Mouse (Mus musculus) midbrain, embryonic 10.5 days (tissue): ENCODE measurements around the gene Olfr1098. TPM values are rescaled to one million over a fixed set of nuclear protein-coding genes. Genes with fewer than 3 reads are reported as not detected.

Source experiments
- DNase-seq: peaks from one replicate; pipeline ENCODE4 v3.0.0-alpha.2; 2017; ENCODE audit warnings: low spot score
- H3K27ac ChIP-seq: fragments of 300-500 bp; sonication (generic); replicated peaks from 2 replicates; pipeline ENCODE4 v1.5.1; 2016; ENCODE audit warnings: mild to moderate bottlenecking
- H3K27me3 ChIP-seq: fragments of 300-500 bp; sonication (generic); 2 replicates; pipeline ENCODE4 v1.6.1; 2016; ENCODE audit warnings: low read depth, mild to moderate bottlenecking; ENCODE audit not compliant: poor library complexity, severe bottlenecking
- H3K36me3 ChIP-seq: fragments of 300-500 bp; sonication (generic); 2 replicates; pipeline ENCODE4 v1.6.1; 2016; ENCODE audit warnings: mild to moderate bottlenecking, moderate library complexity
- H3K4me1 ChIP-seq: fragments of 300-500 bp; sonication (generic); 2 replicates; pipeline ENCODE4 v1.6.1; 2016
- H3K4me3 ChIP-seq: fragments of 300-500 bp; sonication (generic); 2 replicates; pipeline ENCODE4 v1.5.1; 2016; ENCODE audit warnings: mild to moderate bottlenecking, moderate library complexity
- H3K9me3 ChIP-seq: fragments of 300-500 bp; sonication (generic); replicated peaks from 2 replicates; pipeline ENCODE4 v1.6.1; 2016; ENCODE audit warnings: mild to moderate bottlenecking
- WGBS: fragments of 180-500 bp; shearing (Covaris S2); methylation state at CpG from one replicate; pipeline ENCODE4 v1.1.7; 2016; 5-methylcytosine and 5-hydroxymethylcytosine counted together
- polyA plus RNA-seq: library from polyadenylated mRNA; unstranded; fragments of >200 nt; fragmentation: Nextera tagmentation; extraction: Ambion mirVana; gene quantifications from 2 replicates; pipeline ENCODE4 v1.2.1, GENCODE M21; 2016

Gene Olfr1098
- polyA plus RNA-seq, result not detected in 2 replicates

- H3K4me1 ChIP-seq, result no peaks in the 10 kb centered on the region
- H3K36me3 ChIP-seq, result no peaks in the 10 kb centered on the region
- no peak for DNase-seq
- H3K27me3 ChIP-seq, result no peaks in the 10 kb centered on the region
- WGBS, result 91% methylated on average over 1 of the region's 1 CpGs
- no peak within 1 kb of the TSS for H3K4me3 ChIP-seq
- no peaks in the 10 kb centered on the region for H3K9me3 ChIP-seq
- no peak within 1 kb of the TSS for H3K27ac ChIP-seq
Observed at GRCm38 (mm10) chr2:86924445-86924844, at the start of gene Olfr1098. TSS of gene Olfr1098 (minus strand) at chr2:86924545.

GRCm38 (mm10) chr2:86960593-86960992 lies 36.2 kb upstream of the Olfr1098 start, which contains the start of gene Olfr1099:
TSS of gene Olfr1099 (minus strand) at chr2:86960693.
- WGBS, result 91% methylated on average over 1 of the region's 1 CpGs
- DNase-seq, result no peak
- Histone ChIP-seq H3K27me3 (no peaks in the 10 kb centered on the region), H3K4me3 (no peak within 1 kb of the TSS), H3K27ac (no peak within 1 kb of the TSS), H3K36me3 (no peaks in the 10 kb centered on the region), H3K4me1 (no peaks in the 10 kb centered on the region), H3K9me3 (no peaks in the 10 kb centered on the region)

GRCm38 (mm10) chr2:86926557-86926956 lies 2.2 kb upstream of the Olfr1098 start:
- no peaks in the 10 kb centered on the region for H3K9me3 ChIP-seq
- no peak overlapping the region for H3K4me3 ChIP-seq
- no peak for DNase-seq
- H3K27ac ChIP-seq, result no peak overlapping the region
- no peaks in the 10 kb centered on the region for H3K4me1 ChIP-seq
- no peaks in the 10 kb centered on the region for H3K27me3 ChIP-seq
- H3K36me3 ChIP-seq, result no peaks in the 10 kb centered on the region

GRCm38 (mm10) chr2:86905647-86906046 lies 18.7 kb downstream of the Olfr1098 start:
- Histone ChIP-seq H3K4me1 (no peaks in the 10 kb centered on the region), H3K9me3 (no peaks in the 10 kb centered on the region), H3K36me3 (no peaks in the 10 kb centered on the region), H3K27me3 (no peaks in the 10 kb centered on the region), H3K27ac (no peak overlapping the region), H3K4me3 (no peak overlapping the region)
- no peak for DNase-seq
- 82% methylated on average over 2 of the region's 2 CpGs for WGBS

GRCm38 (mm10) chr2:86892116-86892515 lies 32.2 kb downstream of the Olfr1098 start, which contains the start of gene Olfr1097:
TSS of gene Olfr1097 (minus strand) at chr2:86892216.
- WGBS, result 93% methylated on average over 1 of the region's 1 CpGs
- Histone ChIP-seq H3K36me3 (no peaks in the 10 kb centered on the region), H3K27ac (no peak within 1 kb of the TSS), H3K9me3 (no peaks in the 10 kb centered on the region), H3K4me1 (no peaks in the 10 kb centered on the region), H3K27me3 (no peaks in the 10 kb centered on the region), H3K4me3 (no peak within 1 kb of the TSS)
- no peak for DNase-seq

GRCm38 (mm10) chr2:86874702-86875101 lies 49.6 kb downstream of the Olfr1098 start, which contains the start of gene Gm13723:
TSS of gene Gm13723 (minus strand) at chr2:86874802.
- no peak for DNase-seq
- Histone ChIP-seq H3K4me3 (no peak within 1 kb of the TSS), H3K4me1 (no peaks in the 10 kb centered on the region), H3K27me3 (no peaks in the 10 kb centered on the region), H3K9me3 (no peaks in the 10 kb centered on the region), H3K36me3 (no peaks in the 10 kb centered on the region), H3K27ac (no peak within 1 kb of the TSS)
- 85% methylated on average over 1 of the region's 1 CpGs for WGBS

Other genes with a start within 250 kb of the Olfr1098 start
- gene Olfr1086, start 244.5 kb downstream of the Olfr1098 start, polyA plus RNA-seq, result not detected in 2 replicates
- gene Olfr1087, start 226.2 kb downstream of the Olfr1098 start, polyA plus RNA-seq, result not detected in 2 replicates
- gene Olfr1089, start 190.8 kb downstream of the Olfr1098 start, polyA plus RNA-seq, result not detected in 2 replicates
- gene Olfr1090, start 165.6 kb downstream of the Olfr1098 start, polyA plus RNA-seq, result not detected in 2 replicates
- not detected in 2 replicates for gene Olfr1093, start 142.1 kb downstream of the Olfr1098 start, polyA plus RNA-seq
- gene Olfr141, start 114.5 kb downstream of the Olfr1098 start, polyA plus RNA-seq, result not detected in 2 replicates
- gene Olfr1094, start 99.9 kb downstream of the Olfr1098 start, polyA plus RNA-seq, result not detected in 2 replicates
- gene Olfr1095, start 72.8 kb downstream of the Olfr1098 start, polyA plus RNA-seq, result not detected in 2 replicates
- gene Gm13723, start 49.7 kb downstream of the Olfr1098 start, polyA plus RNA-seq, result not detected in 2 replicates
- not detected in 2 replicates for gene Olfr1097, start 32.3 kb downstream of the Olfr1098 start, polyA plus RNA-seq
- gene Olfr1099, start 36.1 kb upstream of the Olfr1098 start, polyA plus RNA-seq, result not detected in 2 replicates
- gene Olfr1100, start 55.4 kb upstream of the Olfr1098 start, polyA plus RNA-seq, result not detected in 2 replicates
- not detected in 2 replicates for gene Olfr1101, start 66.7 kb upstream of the Olfr1098 start, polyA plus RNA-seq
- gene Olfr1102, start 73.9 kb upstream of the Olfr1098 start, polyA plus RNA-seq, result not detected in 2 replicates
- gene Olfr1104, start 102.5 kb upstream of the Olfr1098 start, polyA plus RNA-seq, result not detected in 2 replicates
- not detected in 2 replicates for gene Olfr1105, start 112.0 kb upstream of the Olfr1098 start, polyA plus RNA-seq
- gene Olfr1106, start 127.7 kb upstream of the Olfr1098 start, polyA plus RNA-seq, result not detected in 2 replicates
- gene Olfr1107, start 151.3 kb upstream of the Olfr1098 start, polyA plus RNA-seq, result not detected in 2 replicates
- gene Olfr1109, start 171.5 kb upstream of the Olfr1098 start, polyA plus RNA-seq, result not detected in 2 replicates
- gene Olfr259, start 190.0 kb upstream of the Olfr1098 start, polyA plus RNA-seq, result not detected in 2 replicates
- not detected in 2 replicates for gene Olfr1110, start 215.8 kb upstream of the Olfr1098 start, polyA plus RNA-seq
- gene Olfr1111, start 228.1 kb upstream of the Olfr1098 start, polyA plus RNA-seq, result not detected in 2 replicates